Mouse (Mus musculus): ENCODE data around the gene Ccl7.

Ccl7 gene

GRCm38 (mm10) chr11:82045471-82045870 is at the start of gene Ccl7:
Gene Ccl7, plus strand, starts transcription at chr11:82045712.
- DNase-seq (ENCODE audit: low read depth, low spot score): no peak

GRCm38 (mm10) chr11:81996172-81996841 is 49.2 kb upstream of the Ccl7 start:
- peak; percentile 73 for DNase-seq (ENCODE audit: low read depth, low spot score)

DNA sequence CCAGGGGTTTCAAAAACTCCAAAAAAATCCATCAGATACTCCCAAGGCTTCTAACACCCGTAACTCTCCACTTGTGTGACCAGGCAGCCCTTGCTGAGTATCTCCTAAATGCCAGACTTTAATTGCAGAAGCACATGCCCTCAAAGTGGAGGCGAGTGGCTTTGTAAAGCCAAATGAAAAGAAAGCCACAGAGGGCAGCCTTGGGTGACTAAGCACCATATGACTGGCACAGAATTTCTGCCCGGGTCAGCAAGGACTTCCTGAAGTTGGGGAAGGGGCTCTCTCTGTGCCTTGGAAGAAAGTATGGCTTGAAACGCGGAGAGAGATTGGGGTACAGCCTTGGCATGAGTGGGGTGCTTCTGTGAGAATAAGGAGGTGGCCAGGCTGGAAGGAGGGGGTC is 48.4 kb upstream of the Ccl7 start:
- no peak for DNase-seq (ENCODE audit: low read depth, low spot score)

- no peak for DNase-seq (ENCODE audit: low read depth, low spot score)
These were observed 46.9 kb upstream of the Ccl7 start for GRCm38 (mm10) chr11:81998646-81999045.

GRCm38 (mm10) chr11:81999469-81999868 is 46.0 kb upstream of the Ccl7 start:
- DNase-seq (ENCODE audit: low read depth, low spot score): no peak

DNA sequence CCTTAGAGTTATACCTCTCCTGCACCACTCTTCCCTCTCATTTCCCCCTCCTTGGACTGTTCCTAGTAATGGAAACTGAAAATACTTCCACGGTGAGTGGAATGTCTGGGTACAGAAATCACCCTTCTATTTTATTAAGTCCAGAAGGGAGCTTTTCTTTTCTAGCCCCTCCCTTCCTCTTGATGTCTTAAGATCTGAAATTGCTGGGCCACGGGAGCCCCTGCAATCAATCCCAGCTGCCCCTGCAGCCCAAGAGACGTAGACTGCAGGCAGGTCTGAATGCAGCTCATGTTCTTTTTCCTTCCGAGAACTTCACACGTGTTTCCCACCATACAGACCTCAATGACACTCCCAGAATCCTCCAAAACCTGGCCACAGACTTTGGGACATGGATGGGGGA is 44.9 kb upstream of the Ccl7 start:
- DNase-seq (ENCODE audit: low read depth, low spot score): peak; percentile 17

- no peak for DNase-seq (ENCODE audit: low read depth, low spot score)
These were observed 40.7 kb upstream of the Ccl7 start for GRCm38 (mm10) chr11:82004810-82005209.

DNA sequence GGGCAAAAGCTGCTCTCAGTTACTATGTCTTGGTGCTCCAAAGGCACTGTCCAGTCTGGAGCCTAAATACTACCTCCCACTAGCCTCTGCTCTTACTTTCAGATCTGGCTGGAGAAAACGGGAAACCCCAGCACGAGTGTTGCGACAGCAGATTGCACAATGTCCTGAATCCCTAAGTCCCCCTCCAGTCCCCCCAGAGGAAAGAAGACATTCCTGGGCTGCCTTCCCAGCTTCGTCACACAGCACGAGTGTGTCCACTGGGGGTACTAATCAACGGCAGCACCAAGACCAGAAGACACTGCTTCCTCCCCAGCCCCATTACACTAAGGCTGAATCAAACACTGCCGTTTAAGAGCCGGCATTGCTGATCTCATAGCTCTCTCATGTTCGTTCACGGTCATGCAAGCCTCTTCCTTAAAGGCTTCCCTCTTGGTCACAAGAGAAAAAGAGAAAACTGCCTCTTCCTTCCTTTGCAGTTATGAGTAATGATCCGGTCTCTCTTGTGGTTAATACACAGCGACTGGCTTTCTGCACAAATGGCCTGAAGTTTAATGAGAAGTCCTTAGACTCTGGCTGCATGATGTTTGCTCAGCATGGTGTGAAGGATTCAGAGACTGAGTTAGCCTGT is 38.6 kb upstream of the Ccl7 start:
- no peak for DNase-seq (ENCODE audit: low read depth, low spot score)

DNA sequence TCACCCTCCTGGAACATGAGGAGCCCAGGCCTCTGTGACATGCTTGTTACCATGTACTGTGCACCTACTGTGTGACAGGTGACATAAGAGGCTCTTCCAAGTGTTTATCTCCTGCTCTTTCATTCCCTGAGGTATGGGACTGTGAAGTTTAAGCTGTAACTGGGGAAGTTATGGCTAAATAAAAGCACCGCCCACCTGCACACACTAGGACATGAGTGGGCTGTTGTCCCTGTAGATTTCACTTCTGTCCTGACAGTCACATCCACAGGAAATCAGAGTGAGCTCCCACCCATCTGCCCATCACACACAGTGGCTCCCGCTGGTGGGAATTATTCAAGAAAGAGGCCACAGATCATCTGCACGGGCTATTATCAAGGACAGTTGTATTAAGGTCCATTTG is 35.4 kb upstream of the Ccl7 start:
- DNase-seq (ENCODE audit: low read depth, low spot score): no peak

- DNase-seq (ENCODE audit: low read depth, low spot score): no peak
These were observed 33.9 kb upstream of the Ccl7 start for GRCm38 (mm10) chr11:82011411-82012193.

DNA sequence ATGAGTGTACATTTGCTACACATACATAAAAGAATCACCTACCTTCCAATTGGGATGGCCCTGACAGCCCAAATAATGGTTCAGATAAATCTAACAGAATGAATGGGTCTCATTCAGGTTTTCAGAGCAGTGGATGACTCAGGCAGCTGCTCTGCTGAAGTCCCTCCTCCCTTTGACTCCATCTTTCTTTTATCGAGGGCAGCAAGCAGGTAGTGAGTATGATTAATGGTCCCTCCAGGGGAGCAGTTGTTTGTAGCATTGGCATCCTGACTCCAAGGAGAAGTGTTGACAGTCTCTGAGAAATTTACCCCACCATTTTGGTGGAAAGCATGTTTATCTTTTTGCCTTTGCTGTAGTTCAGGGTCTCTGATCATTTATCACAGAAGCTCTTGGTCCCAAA is 31.8 kb upstream of the Ccl7 start:
- DNase-seq (ENCODE audit: low read depth, low spot score): no peak

DNA sequence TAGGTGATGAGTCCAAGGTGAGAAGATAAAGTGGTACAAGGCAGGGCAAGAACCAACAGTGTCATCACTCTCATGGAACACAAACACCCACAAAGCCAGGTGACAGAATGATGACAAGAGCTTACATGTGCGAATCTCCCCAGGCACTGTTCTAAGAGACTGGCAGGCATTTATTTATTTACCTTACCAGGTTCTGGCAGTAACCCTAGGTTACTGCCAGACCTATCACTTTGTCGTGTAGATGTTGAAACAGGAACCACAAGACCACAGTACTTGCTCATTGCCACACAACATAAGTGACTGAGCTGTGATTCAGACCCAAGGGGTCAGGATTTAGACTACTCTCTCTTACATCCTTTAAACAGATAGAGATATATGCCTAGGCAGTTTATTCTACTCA is 30.4 kb upstream of the Ccl7 start:
- DNase-seq (ENCODE audit: low read depth, low spot score): no peak

DNA sequence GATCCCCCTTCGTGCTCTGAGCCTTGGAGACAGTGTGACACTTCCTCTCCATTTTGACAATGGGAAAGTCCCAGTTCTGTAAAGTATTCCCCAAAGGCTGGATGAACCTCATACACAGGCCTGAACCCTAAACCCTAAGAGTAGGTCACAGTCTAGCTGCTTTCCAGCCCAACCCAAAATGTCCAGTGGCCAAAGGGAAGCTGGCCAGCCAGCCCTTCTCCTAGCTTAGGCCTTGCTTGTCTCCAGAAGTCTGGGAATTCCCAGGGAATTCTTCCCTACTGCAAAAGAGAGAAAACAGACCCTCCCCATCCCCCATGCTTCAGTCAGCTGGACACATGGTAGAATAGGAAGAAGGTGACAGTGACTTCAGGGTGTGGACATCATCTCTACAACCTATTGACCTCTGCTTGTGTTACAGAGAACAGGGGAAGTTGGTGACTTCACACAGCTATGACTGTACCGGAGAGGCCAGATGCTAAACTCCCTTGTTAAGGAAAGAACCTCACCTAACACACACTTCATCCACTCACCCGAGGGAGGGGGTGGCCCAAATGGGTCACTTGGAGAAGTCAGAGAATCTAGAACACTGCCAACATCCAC is 29.2 kb upstream of the Ccl7 start:
- no peak for DNase-seq (ENCODE audit: low read depth, low spot score)

DNA sequence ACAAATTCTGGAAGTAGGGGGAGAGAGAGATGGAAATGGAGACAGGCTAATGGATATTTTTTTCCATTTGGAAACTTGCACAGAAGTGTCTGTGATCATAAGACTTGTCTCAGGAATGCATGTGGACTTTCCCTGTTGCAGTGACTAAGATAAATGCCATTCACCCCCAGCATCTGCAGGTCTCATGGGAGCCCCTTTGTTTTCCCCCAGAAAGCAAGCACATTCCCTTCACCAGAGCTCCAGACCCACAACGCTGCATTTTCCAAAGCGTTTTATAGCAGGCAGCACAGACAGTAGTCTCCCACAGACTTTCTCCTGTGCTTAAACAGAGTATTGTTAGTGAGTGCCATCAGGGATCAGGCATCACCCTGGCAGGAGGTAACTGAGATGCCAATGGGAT is 26.1 kb upstream of the Ccl7 start:
- no peak for DNase-seq (ENCODE audit: low read depth, low spot score)

- DNase-seq (ENCODE audit: low read depth, low spot score): no peak
These were observed 25.7 kb upstream of the Ccl7 start for GRCm38 (mm10) chr11:82019793-82020192.

GRCm38 (mm10) chr11:82021406-82021805 is 24.1 kb upstream of the Ccl7 start:
- no peak for DNase-seq (ENCODE audit: low read depth, low spot score)

- no peak for DNase-seq (ENCODE audit: low read depth, low spot score)
These were observed 22.9 kb upstream of the Ccl7 start for GRCm38 (mm10) chr11:82022504-82023056.

DNA sequence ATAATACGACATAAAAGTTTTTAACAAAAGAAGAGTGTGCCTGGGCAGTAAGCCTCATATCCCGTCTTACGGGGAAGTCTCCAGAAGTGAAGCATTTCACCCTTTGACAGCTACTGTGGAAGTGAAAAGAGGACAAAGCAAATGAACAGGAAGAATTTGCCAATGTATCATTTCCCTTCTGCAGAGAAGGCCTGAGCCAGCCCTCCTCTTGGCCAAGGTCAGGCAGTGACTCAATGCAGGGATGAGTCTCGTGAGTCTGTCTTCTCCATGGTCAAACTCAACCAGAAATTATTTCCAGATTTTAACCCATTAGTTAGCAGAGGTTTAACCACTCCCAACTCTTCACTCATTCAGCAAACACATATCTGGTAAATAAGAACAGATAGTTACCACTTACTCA is 21.7 kb upstream of the Ccl7 start:
- no peak for DNase-seq (ENCODE audit: low read depth, low spot score)

GRCm38 (mm10) chr11:82030171-82030570 is 15.3 kb upstream of the Ccl7 start:
- no peak for DNase-seq (ENCODE audit: low read depth, low spot score)

DNA sequence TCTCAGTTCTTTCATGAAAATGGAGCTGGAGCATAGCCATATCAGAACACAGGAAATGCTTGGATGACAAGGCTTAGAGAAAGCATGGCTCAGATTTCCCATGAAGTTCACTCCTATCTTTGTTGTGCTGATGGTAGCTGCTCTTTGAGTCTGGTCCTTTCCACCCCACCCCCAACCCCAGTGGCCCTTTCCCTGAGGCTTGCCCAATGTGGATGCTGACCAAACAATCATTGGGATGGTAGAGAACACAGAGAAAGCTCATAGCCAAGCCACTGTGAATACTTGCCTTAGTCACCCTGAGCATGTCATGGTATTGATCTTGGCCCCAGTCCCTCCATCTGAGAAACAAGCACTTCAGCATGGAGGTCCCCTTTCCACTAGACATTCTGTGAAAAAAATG is 13.4 kb upstream of the Ccl7 start:
- DNase-seq (ENCODE audit: low read depth, low spot score): no peak

GRCm38 (mm10) chr11:82032678-82033344 is 12.7 kb upstream of the Ccl7 start:
- DNase-seq (ENCODE audit: low read depth, low spot score): no peak

DNA sequence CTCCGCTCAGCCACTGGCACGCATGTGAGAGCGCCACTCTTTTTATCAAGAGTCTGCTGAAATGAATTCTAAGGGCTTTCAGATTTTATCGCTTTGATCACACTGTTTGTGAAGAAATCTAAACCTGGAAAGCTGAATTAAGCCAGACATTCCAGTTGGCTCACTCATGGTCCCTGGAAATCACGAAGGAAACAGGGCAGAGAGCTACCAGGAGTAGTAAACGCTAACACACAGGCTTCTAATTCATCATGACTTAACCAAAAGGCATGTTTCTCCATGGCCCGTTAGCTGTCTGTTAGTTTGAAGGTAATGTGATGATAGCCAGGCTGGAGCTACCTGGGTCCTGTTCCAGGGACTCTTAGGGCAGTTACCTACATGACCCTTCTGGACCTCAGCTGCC is 11.1 kb upstream of the Ccl7 start:
- DNase-seq (ENCODE audit: low read depth, low spot score): no peak
